Mouse (Mus musculus): ENCODE results near the gene Olfr117. TPM values are rescaled to one million over a fixed set of nuclear protein-coding genes. Genes with fewer than 3 reads are reported as not detected.
"Not testable (repeated sequence)": the region's sequence is repeated elsewhere in the genome, so short reads cannot be mapped to it uniquely, and the experiment has no call there.

Olfr117 gene
- not detected in 2 replicates for polyA plus RNA-seq (2011; ENCODE audit: insufficient read depth, insufficient read length, low replicate concordance, missing spikeins)

GRCm38 (mm10) chr17:37663682-37664081 lies at the start of gene Olfr117:
TSS of gene Olfr117 (minus strand) at chr17:37663782.
- Histone ChIP-seq H3K27ac (ENCODE audit: control insufficient read depth, insufficient read depth, low read depth, low read length, poor library complexity) (no peak within 1 kb of the TSS), H3K4me3 (replicated peaks; ENCODE audit: control insufficient read depth, low read depth, low read length) (no peak within 1 kb of the TSS), H3K4me1 (ENCODE audit: control insufficient read depth, insufficient read depth, low read length) (no peaks in the 10 kb centered on the region)
- TF ChIP-seq POLR2A (IDR thresholded peaks at IDR 0.05; ENCODE audit: borderline replicate concordance, control insufficient read depth, low read depth, low read length) (no peak), CTCF (IDR thresholded peaks at IDR 0.05; ENCODE audit: control insufficient read depth, insufficient read depth, low read length) (no peak)
- WGBS: 46% methylated on average over 1 of the region's 1 CpGs

DNA sequence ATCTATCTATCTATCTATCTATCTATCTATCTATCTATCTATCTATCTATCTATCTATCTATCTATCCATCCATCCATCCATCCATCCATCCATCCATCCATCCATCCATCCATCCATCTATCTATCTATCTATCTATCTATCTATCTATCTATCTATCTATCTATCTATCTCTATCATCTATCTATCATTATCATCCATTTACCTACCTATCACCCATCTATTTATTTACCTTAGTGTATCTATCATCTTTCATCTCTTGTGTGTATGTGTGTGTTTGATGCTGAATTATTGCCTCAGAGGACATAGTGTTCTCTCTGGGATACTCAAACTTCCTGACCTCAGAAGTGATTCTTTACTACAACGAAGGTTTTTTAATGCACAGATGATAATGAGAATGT lies 32.7 kb upstream of the Olfr117 start, which contains the start of gene Olfr119:
Gene Olfr119 (plus strand): TSS at position 301 of the 400 bp plus-strand sequence.
- H3K4me1 ChIP-seq (ENCODE audit: control insufficient read depth, insufficient read depth, low read length); H3K27ac ChIP-seq (ENCODE audit: control insufficient read depth, insufficient read depth, low read depth, low read length, poor library complexity); H3K4me3 ChIP-seq (replicated peaks; ENCODE audit: control insufficient read depth, low read depth, low read length): not testable (repeated sequence)
- 43% methylated on average over 1 of the region's 1 CpGs for WGBS

- Histone ChIP-seq H3K4me3 (replicated peaks; ENCODE audit: control insufficient read depth, low read depth, low read length) (no peak within 1 kb of the TSS), H3K27ac (ENCODE audit: control insufficient read depth, insufficient read depth, low read depth, low read length, poor library complexity) (no peak within 1 kb of the TSS), H3K4me1 (ENCODE audit: control insufficient read depth, insufficient read depth, low read length) (no peaks in the 10 kb centered on the region)
- TF ChIP-seq POLR2A (IDR thresholded peaks at IDR 0.05; ENCODE audit: borderline replicate concordance, control insufficient read depth, low read depth, low read length): no peak
- no peak for TF ChIP-seq CTCF (IDR thresholded peaks at IDR 0.05; ENCODE audit: control insufficient read depth, insufficient read depth, low read length)
- 54% methylated on average over 2 of the region's 2 CpGs for WGBS
Observed at GRCm38 (mm10) chr17:37666688-37667087, 3.1 kb upstream of the Olfr117 start, which contains the start of gene Olfr118. TSS of gene Olfr118 (plus strand) at chr17:37666988.

- Histone ChIP-seq H3K4me1 (ENCODE audit: control insufficient read depth, insufficient read depth, low read length) (no peaks in the 10 kb centered on the region), H3K4me3 (replicated peaks; ENCODE audit: control insufficient read depth, low read depth, low read length) (no peak within 1 kb of the TSS), H3K27ac (ENCODE audit: control insufficient read depth, insufficient read depth, low read depth, low read length, poor library complexity) (no peak within 1 kb of the TSS)
- WGBS: 66% methylated on average over 2 of the region's 2 CpGs
- TF ChIP-seq CTCF (IDR thresholded peaks at IDR 0.05; ENCODE audit: control insufficient read depth, insufficient read depth, low read length) (no peak), POLR2A (IDR thresholded peaks at IDR 0.05; ENCODE audit: borderline replicate concordance, control insufficient read depth, low read depth, low read length) (no peak)
Observed at GRCm38 (mm10) chr17:37627009-37627408, 36.6 kb downstream of the Olfr117 start, which contains the start of the genes Olfr115 and Olfr116. TSS of gene Olfr115 (minus strand) at chr17:37627109. TSS of gene Olfr116 (minus strand) at chr17:37627199.

Other genes with a start within 250 kb of the Olfr117 start
- gene Olfr108, start 218.3 kb downstream of the Olfr117 start, polyA plus RNA-seq (2011; ENCODE audit: insufficient read depth, insufficient read length, low replicate concordance, missing spikeins): not detected in 2 replicates
- gene Olfr109, start 204.9 kb downstream of the Olfr117 start, polyA plus RNA-seq (2011; ENCODE audit: insufficient read depth, insufficient read length, low replicate concordance, missing spikeins): not detected in 2 replicates
- gene H2-M2, start 180.2 kb downstream of the Olfr117 start, polyA plus RNA-seq (2011; ENCODE audit: insufficient read depth, insufficient read length, low replicate concordance, missing spikeins): not detected in 2 replicates
- 0.59 and 1.5 TPM in 2 replicates for gene Olfr110, start 171.3 kb downstream of the Olfr117 start, polyA plus RNA-seq (2011; ENCODE audit: insufficient read depth, insufficient read length, low replicate concordance, missing spikeins)
- not detected in 2 replicates for gene Olfr111, start 155.8 kb downstream of the Olfr117 start, polyA plus RNA-seq (2011; ENCODE audit: insufficient read depth, insufficient read length, low replicate concordance, missing spikeins)
- gene Olfr112, start 94.3 kb downstream of the Olfr117 start, polyA plus RNA-seq (2011; ENCODE audit: insufficient read depth, insufficient read length, low replicate concordance, missing spikeins): not detected in 2 replicates
- gene Olfr113, start 86.1 kb downstream of the Olfr117 start, polyA plus RNA-seq (2011; ENCODE audit: insufficient read depth, insufficient read length, low replicate concordance, missing spikeins): not detected in 2 replicates
- not detected in 2 replicates for gene Olfr114, start 71.0 kb downstream of the Olfr117 start, polyA plus RNA-seq (2011; ENCODE audit: insufficient read depth, insufficient read length, low replicate concordance, missing spikeins)
- gene Olfr115, start 36.7 kb downstream of the Olfr117 start, polyA plus RNA-seq (2011; ENCODE audit: insufficient read depth, insufficient read length, low replicate concordance, missing spikeins): not detected in 2 replicates
- gene Olfr116, start 36.6 kb downstream of the Olfr117 start, polyA plus RNA-seq (2011; ENCODE audit: insufficient read depth, insufficient read length, low replicate concordance, missing spikeins): not detected in 2 replicates
- not detected in 2 replicates for gene Olfr118, start 3.2 kb upstream of the Olfr117 start, polyA plus RNA-seq (2011; ENCODE audit: insufficient read depth, insufficient read length, low replicate concordance, missing spikeins)
- not detected in 2 replicates for gene Olfr119, start 32.8 kb upstream of the Olfr117 start, polyA plus RNA-seq (2011; ENCODE audit: insufficient read depth, insufficient read length, low replicate concordance, missing spikeins)
- gene Olfr120, start 58.0 kb upstream of the Olfr117 start, polyA plus RNA-seq (2011; ENCODE audit: insufficient read depth, insufficient read length, low replicate concordance, missing spikeins): not detected in 2 replicates
- not detected in 2 replicates for gene Olfr121, start 85.1 kb upstream of the Olfr117 start, polyA plus RNA-seq (2011; ENCODE audit: insufficient read depth, insufficient read length, low replicate concordance, missing spikeins)
- not detected in 2 replicates for gene Olfr122, start 104.8 kb upstream of the Olfr117 start, polyA plus RNA-seq (2011; ENCODE audit: insufficient read depth, insufficient read length, low replicate concordance, missing spikeins)
- not detected in 2 replicates for gene Olfr123, start 129.7 kb upstream of the Olfr117 start, polyA plus RNA-seq (2011; ENCODE audit: insufficient read depth, insufficient read length, low replicate concordance, missing spikeins)
- gene Olfr124, start 136.1 kb upstream of the Olfr117 start, polyA plus RNA-seq (2011; ENCODE audit: insufficient read depth, insufficient read length, low replicate concordance, missing spikeins): not detected in 2 replicates
- gene Olfr125, start 169.2 kb upstream of the Olfr117 start, polyA plus RNA-seq (2011; ENCODE audit: insufficient read depth, insufficient read length, low replicate concordance, missing spikeins): not detected in 2 replicates
- not detected in 2 replicates for gene Olfr126, start 183.7 kb upstream of the Olfr117 start, polyA plus RNA-seq (2011; ENCODE audit: insufficient read depth, insufficient read length, low replicate concordance, missing spikeins)
- gene Olfr127, start 236.7 kb upstream of the Olfr117 start, polyA plus RNA-seq (2011; ENCODE audit: insufficient read depth, insufficient read length, low replicate concordance, missing spikeins): not detected in 2 replicates